Mouse (Mus musculus) kidney, postnatal 25 days (tissue): Measurements from ENCODE around the gene Elk4.

ENCODE experiments used
- DNase-seq, 2 experiments: peaks; one replicate each; pipeline ENCODE4 v3.0.0; 2021; ENCODE audit warnings: mixed read lengths in 2 of 2

The Elk4 gene

DNA sequence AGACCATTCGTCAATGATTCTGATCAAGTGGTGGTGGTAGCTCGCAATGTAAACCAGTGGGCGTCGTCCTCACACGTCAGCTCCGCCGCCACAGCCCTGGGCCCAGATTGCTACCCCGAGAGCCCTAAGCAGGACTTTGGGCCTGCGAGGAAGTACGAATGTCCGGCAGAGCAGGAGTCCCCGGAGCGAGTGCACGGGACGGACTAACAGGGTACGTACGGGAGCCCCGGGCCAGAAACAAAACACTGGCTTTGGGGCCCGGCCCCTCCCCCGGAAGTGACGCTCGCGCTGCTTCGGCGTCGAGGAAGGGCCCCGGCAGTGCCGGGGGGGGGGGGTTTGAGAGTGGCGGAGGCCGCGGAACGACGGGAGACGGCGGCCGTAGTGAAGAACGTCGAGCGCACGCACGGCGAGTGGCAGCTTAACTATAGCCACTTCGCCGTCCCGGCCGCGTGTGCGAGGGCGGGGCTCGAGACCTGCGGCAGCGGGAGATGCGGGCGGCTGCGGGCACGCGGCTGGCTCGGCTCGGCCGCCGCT lies at the start of gene Elk4:
TSS of gene Elk4 (plus strand) at position 326 of the 534 bp plus-strand sequence.
- peak; percentile 95 to 97 for DNase-seq

DNA sequence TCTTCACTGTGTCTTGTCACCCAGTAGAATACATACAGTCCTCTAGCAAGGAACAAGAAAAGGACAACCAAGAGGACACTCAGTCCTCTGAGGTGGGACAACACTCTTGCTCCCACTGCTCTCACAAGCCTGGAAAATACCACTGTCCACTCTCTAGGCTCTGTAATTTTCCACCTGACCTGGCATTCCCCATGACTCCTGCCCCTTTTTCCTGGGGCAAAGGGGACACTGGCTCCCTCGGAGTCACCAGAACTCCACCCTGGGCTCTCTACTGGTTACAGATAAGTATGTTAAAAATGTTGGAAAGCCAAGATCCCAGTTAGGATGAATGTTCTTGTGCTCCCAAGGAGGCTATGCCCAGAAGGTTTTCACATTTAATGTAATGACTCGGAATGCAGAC lies 46.4 kb upstream of the Elk4 start:
- DNase-seq = peak; percentile 32 to 55

GRCm38 (mm10) chr1:131962606-131963084 lies 44.8 kb upstream of the Elk4 start, which contains the start of gene Slc45a3:
Gene Slc45a3, plus strand, starts transcription at chr1:131962967.
- peak; percentile 82 to 87 for DNase-seq

GRCm38 (mm10) chr1:131963085-131963951 lies 44.1 kb upstream of the Elk4 start:
- DNase-seq = peak; percentile 32 to 57

DNA sequence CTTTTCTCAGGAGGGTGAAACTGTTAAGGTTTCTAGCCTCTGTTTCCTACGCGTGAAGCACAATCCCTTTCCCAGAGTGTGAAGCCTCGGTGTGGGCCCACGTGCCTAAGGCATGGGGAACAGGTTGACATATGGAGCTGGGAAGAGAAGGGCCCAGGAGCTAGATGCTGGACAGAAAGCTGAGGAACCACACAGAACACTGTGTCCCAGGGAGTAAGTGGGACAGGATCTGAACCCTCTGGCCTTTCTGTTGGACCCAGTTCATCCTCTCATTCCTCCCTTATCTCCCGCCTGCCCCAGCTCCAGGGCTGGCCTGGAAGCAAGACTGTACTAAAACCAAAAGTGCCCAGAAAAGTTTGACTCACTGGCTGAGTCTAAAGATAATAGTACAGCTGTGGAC lies 43.3 kb upstream of the Elk4 start:
- peak in 1 of 2 experiments; percentile 60 for DNase-seq

DNA sequence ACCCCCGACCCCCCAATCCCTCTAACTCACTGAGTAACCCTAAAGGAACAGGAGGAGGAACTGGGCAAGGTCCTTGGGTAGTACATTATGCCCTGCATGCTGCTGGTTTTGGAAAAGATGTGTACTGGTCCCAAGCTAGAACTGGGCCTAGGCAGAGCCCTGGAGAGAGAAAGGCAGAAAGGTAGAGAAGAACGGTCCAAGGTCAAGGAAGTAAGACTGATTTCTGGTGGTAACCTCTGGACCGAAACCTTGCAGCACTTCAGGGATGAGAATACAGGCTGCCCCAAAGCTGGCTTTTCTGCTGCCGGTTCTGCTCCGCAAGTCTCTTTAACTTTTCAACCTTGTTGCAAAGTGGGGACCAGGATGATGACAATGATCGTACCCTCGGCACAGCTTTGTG lies 42.8 kb upstream of the Elk4 start:
- DNase-seq = peak in 1 of 2 experiments; percentile 49

DNA sequence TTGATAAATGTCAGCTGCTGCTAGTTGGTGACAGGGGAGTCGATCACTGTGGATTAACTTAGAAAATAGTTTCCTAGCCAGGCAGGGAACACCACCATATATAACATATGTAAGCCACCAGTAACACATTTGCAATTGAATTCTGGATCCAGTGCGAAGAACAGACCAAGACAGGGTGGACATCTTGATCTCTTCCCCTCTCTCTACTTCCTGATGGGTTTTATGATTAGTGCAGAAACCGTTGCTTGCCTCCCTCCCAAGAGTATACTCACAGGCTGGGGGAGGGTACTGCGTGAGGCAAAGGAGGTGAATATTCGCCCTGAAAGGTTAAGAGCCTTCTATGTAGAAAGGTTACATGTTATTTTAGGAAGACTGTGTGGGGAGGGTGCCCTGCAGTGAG lies 41.6 kb upstream of the Elk4 start:
- DNase-seq = no peak

- DNase-seq = peak; percentile 45 to 71
Measured at GRCm38 (mm10) chr1:131967336-131967735, 40.1 kb upstream of the Elk4 start.

GRCm38 (mm10) chr1:131968556-131968955 lies 38.9 kb upstream of the Elk4 start:
- peak; percentile 52 to 71 for DNase-seq

GRCm38 (mm10) chr1:131968983-131969382 lies 38.4 kb upstream of the Elk4 start:
- peak; percentile 81 to 94 for DNase-seq

DNA sequence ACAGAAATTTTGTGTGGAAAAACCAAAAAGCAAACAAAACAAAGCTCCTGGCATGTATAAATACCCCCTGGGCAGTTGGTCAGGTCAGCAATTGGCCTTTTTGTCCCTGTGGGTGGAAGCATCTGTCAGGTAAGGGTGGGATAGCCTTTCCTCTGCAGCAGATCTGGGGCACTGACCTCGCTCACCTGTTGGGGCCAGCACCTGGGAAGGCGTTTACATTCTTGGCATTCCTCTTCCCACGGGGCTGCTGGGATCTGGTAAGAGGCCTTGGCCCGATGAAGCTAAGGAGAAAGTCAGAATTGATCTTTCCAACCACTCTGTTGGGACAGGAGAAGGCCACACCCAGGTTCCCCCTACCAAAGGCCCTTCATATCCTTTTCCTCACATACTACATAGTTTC lies 37.6 kb upstream of the Elk4 start:
- DNase-seq = peak in 1 of 2 experiments; percentile 60

GRCm38 (mm10) chr1:131970322-131970660 lies 37.1 kb upstream of the Elk4 start:
- peak; percentile 48 to 78 for DNase-seq

DNA sequence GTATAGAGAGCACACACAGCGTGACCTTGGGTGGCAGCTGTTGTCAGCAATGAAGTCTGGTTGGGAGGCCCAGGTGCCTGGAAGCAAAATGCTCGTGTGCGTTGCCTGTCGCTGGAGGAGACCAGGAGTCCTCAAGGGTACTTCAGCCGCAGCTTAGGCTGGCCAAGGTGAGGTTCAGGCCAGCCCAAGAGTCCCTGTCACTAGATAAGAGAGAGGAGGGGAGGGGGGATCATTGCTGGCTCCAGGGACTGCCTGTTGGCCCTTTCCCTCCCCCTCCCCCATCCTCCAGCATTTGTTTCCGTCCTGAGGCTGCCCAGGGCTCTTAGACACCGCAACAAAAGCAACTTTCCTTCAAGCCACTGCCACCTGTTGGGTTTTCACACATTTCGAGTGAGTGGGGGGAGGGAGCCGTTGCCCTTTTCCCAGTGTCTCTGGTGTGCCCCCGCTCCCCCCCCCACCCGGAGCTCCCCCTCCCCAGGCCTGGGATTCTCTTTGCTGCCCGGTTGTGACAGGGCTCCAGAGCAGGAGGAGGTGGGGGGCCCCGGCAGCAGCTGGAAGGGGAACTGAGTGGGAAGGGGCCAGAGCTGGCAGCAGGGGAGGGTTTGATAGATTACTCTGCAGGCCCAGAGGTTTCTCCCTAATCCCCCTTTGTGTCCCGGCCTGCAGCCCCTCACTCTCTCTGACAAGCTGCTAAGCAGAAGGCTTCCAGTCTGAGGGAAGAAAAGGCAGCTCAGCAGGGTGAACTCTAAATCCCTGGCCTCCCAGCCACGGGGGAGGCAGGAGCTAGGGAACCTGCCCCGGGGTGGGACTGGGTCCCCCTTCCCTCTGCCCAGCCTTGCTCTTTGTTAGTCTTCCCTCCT lies 36.5 kb upstream of the Elk4 start:
- no peak for DNase-seq

GRCm38 (mm10) chr1:131971771-131972497 lies 35.5 kb upstream of the Elk4 start:
- no peak for DNase-seq

DNA sequence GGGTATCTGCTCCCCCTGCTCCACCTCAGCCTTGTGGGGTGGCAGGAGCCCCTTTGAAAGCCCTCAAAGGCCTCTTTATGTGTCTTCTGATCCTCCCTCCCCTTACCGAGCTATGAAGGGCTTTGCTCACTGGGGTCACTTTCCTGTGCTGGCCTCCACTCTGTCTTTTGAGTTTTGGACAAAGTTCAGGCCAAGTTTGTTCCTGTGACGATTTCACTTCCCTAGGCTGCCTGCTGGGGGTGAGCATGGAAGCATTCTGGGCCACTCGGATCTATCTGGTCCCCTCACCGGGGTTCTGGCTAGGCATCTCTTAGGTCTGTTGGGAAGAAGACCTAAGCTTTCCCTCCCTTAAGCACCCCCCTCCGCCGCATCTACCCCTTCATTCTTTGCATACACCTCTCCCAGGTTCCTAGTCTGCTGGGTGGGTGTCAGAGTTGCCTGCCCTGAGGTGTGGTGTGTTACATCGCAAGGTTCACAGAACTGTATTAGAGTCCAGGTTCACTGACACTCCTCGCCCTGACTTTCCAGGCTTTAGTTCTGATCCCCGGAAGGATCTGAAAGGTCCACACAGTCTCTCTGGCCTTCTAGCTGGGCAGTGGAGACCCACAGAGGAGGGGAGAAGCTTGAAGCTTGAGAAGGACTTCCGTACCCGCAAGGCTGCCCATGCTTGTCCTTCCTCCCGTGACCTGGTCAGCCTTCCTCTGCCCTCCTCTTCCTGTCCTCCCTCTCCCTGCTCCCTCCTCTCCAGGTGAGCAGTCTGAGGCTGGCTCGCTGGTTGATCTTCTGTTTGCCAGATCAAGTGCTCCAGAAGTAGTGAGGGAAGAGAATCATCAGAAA lies 34.7 kb upstream of the Elk4 start:
- DNase-seq = peak; percentile 60 to 84

GRCm38 (mm10) chr1:131973991-131974390 lies 33.4 kb upstream of the Elk4 start:
- no peak for DNase-seq

GRCm38 (mm10) chr1:131976886-131977285 lies 30.5 kb upstream of the Elk4 start:
- DNase-seq = no peak

GRCm38 (mm10) chr1:131980471-131980870 lies 26.9 kb upstream of the Elk4 start:
- peak in 1 of 2 experiments; percentile 42 for DNase-seq

- peak; percentile 78 to 85 for DNase-seq
Measured at GRCm38 (mm10) chr1:131981378-131982013, 25.9 kb upstream of the Elk4 start.

GRCm38 (mm10) chr1:131982907-131983306 lies 24.5 kb upstream of the Elk4 start:
- peak; percentile 78 to 81 for DNase-seq

GRCm38 (mm10) chr1:131983806-131984205 lies 23.6 kb upstream of the Elk4 start:
- DNase-seq = no peak
